Mouse (Mus musculus) ES-Bruce4 (cell line): Measurements from ENCODE around the gene Acvr1b.

ENCODE experiments used
- CTCF ChIP-seq: IDR thresholded peaks from one replicate; pipeline ENCODE4 v1.8.1; 2011; ENCODE audit warnings: low read depth, low read length
- EP300 ChIP-seq: IDR thresholded peaks from 2 replicates; pipeline ENCODE4 v1.6.1; 2011; ENCODE audit warnings: low read depth, low read length; ENCODE audit not compliant: insufficient read depth

DNA sequence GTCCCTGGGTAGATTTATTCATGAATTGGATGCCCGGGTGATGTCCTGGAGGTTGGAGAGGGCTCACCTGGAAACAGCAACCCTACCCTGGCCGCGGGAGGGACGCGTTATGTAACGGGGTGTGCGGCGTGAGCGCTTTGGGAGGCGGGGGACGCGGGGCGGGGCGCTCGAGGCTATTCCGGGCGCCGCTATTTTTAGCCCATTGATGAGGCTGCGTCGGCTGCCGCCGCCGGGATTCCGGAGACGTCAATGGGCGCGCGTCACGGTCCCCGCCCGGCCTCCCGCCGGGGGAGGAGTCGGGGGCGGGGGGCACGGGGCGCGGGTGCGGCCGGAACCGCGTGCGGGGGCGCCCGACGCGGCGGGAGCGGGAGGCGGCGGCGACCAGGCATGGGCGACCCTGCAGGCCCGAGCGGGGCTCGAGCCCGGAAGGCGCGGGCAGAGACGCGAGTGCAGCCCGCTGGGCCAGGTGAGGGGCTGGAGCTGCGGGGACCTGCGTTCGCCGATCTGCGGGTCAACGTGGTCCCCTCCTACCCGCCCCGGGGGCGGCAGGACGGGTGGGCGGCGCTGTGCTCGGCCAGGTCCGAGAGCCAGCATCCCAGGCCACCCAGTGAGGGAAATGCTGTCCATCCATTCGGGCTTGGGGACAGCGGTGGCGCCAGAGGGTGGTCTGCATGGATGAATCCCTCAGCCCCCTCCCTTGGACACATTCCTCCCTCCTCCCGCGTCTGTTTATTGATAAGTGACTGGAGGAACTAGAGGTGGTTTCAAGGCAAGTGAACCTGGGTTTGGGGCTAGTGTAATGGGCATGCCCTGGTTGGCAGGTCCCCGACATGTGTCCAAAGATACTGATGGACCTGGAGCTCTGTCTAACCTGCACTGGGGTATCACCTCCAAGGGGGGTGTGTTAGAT is 80.3 kb downstream of the Acvr1b start, which contains the start of gene Nr4a1:
- no peak for TF ChIP-seq CTCF
- TF ChIP-seq EP300: 0 out of 2 replicates have a peak, but pooled peaks have one; percentile 10
